Mouse (Mus musculus) intestine, postnatal 0 days (tissue): ENCODE measurements around the gene Eme2. TPM values are rescaled to one million over a fixed set of nuclear protein-coding genes. Genes with fewer than 3 reads are reported as not detected.

Experiments
- ATAC-seq: fragments of 200-750 bp; cut with Nextera tagmentation; 2 replicates; pipeline ENCODE4 v1.8.0; 2017; ENCODE audit warnings: mild to moderate bottlenecking, moderate TSS enrichment, moderate library complexity
- H3K27ac ChIP-seq: fragments of 300-500 bp; sonication (generic); 2 replicates; pipeline ENCODE4 v1.5.1; 2014; ENCODE audit warnings: mild to moderate bottlenecking, low read depth, low read length, moderate library complexity
- H3K27me3 ChIP-seq: fragments of 300-500 bp; sonication (generic); replicated peaks from 2 replicates; pipeline ENCODE4 v1.6.1; 2014; ENCODE audit warnings: low read length, mixed read lengths; ENCODE audit not compliant: control insufficient read depth, insufficient read depth
- H3K36me3 ChIP-seq: fragments of 300-500 bp; sonication (generic); 2 replicates; pipeline ENCODE4 v1.6.1; 2014; ENCODE audit warnings: mild to moderate bottlenecking, moderate library complexity; ENCODE audit not compliant: control insufficient read depth, insufficient read depth
- H3K4me1 ChIP-seq: fragments of 300-500 bp; sonication (generic); replicated peaks from 2 replicates; pipeline ENCODE4 v1.6.1; 2014; ENCODE audit warnings: antibody characterized with exemption, low read length, mixed read lengths; ENCODE audit not compliant: control insufficient read depth, insufficient read depth
- H3K4me2 ChIP-seq: fragments of 300-500 bp; sonication (generic); replicated peaks from 2 replicates; pipeline ENCODE4 v1.6.1; 2014; ENCODE audit warnings: low read depth, mild to moderate bottlenecking, moderate library complexity
- H3K4me3 ChIP-seq: fragments of 300-500 bp; sonication (generic); 2 replicates; pipeline ENCODE4 v1.5.1; 2014; ENCODE audit warnings: low read depth, low read length
- H3K9ac ChIP-seq: fragments of 300-500 bp; sonication (generic); 2 replicates; pipeline ENCODE4 v1.6.1; 2014; ENCODE audit warnings: mild to moderate bottlenecking, low read depth, low read length
- H3K9me3 ChIP-seq: fragments of 300-500 bp; sonication (generic); 2 replicates; pipeline ENCODE4 v1.6.1; 2016; ENCODE audit warnings: mixed run types; ENCODE audit not compliant: control insufficient read depth
- CTCF ChIP-seq: sonication (generic); IDR thresholded peaks from 2 replicates; pipeline ENCODE4 v1.5.1; 2016; ENCODE audit warnings: low read depth, mild to moderate bottlenecking, control low read depth, antibody characterized with exemption, moderate library complexity
- WGBS: fragments of 180-500 bp; shearing (Covaris S2); extraction: QIAGEN DNeasy Blood & Tissue Kit; methylation state at CpG from one replicate; pipeline ENCODE4 v1.1.7; 2014; 5-methylcytosine and 5-hydroxymethylcytosine counted together
- polyA plus RNA-seq: library from polyadenylated mRNA; unstranded; fragments of >200 nt; fragmentation: Nextera tagmentation; extraction: Ambion mirVana; gene quantifications from 2 replicates; pipeline ENCODE4 v1.2.1, GENCODE M21; 2015

Gene Eme2
- polyA plus RNA-seq, 1 experiment from 2014 or later, result 16.7 TPM

DNA sequence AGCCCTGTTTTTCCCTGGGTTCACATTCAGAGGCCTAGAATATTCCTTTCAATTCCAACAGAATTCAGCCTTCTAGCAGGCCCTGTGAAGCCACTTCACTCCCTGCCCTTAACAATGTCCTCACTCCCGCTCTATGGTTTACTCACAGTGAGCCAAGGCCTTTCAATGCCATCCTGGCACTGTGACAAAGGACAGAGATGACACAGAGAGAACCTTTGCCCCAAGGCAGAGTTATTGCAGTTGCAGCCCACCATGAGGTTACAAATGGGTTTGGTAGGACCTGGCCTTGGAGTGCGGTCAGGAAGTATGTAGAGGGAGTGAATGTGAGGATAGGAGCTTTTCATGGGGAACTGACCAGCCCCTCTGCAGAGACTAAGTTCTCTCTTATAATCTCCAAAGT, 12.7 kb upstream of the Eme2 start:
- no peak overlapping the region for H3K4me3 ChIP-seq
- no peak overlapping the region for H3K9ac ChIP-seq
- 92% methylated on average over 2 of the region's 2 CpGs for WGBS
- H3K36me3 ChIP-seq, result peaks cover 97% of the 10 kb centered on the region
- no peak overlapping the region for H3K27ac ChIP-seq
- TF ChIP-seq CTCF, result no peak
- no peak overlapping the region for H3K4me2 ChIP-seq
- no peaks in the 10 kb centered on the region for H3K4me1 ChIP-seq
- no peaks in the 10 kb centered on the region for H3K9me3 ChIP-seq
- no peaks in the 10 kb centered on the region for H3K27me3 ChIP-seq
- no peak for ATAC-seq

DNA sequence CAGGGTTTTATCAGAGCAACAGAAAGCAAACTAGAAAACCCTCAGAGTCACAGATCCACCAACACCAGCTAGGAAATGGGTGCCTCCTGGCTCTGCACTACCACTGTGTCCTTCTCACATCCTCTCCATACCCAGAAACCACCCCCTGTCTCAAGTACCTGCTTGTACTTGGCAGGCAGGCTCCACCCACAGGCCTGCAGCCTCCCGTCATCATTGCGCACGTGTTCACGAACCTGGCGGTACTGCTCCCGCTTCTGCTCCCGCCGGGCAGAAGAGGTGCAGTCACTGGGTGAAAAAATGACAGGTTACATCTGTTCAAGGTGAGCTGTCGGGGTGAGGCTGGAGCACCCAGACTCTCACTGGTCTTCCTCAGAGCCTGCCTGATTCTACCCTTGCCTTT, 8.9 kb upstream of the Eme2 start:
- Histone ChIP-seq H3K9ac (no peak overlapping the region), H3K36me3 (peaks cover 100% of the 10 kb centered on the region), H3K27me3 (no peaks in the 10 kb centered on the region), H3K9me3 (no peaks in the 10 kb centered on the region), H3K4me2 (no peak overlapping the region), H3K4me1 (no peaks in the 10 kb centered on the region), H3K4me3 (no peak overlapping the region), H3K27ac (no peak overlapping the region)
- 89% methylated on average over 9 of the region's 9 CpGs for WGBS
- TF ChIP-seq CTCF, result no peak
- no peak for ATAC-seq

DNA sequence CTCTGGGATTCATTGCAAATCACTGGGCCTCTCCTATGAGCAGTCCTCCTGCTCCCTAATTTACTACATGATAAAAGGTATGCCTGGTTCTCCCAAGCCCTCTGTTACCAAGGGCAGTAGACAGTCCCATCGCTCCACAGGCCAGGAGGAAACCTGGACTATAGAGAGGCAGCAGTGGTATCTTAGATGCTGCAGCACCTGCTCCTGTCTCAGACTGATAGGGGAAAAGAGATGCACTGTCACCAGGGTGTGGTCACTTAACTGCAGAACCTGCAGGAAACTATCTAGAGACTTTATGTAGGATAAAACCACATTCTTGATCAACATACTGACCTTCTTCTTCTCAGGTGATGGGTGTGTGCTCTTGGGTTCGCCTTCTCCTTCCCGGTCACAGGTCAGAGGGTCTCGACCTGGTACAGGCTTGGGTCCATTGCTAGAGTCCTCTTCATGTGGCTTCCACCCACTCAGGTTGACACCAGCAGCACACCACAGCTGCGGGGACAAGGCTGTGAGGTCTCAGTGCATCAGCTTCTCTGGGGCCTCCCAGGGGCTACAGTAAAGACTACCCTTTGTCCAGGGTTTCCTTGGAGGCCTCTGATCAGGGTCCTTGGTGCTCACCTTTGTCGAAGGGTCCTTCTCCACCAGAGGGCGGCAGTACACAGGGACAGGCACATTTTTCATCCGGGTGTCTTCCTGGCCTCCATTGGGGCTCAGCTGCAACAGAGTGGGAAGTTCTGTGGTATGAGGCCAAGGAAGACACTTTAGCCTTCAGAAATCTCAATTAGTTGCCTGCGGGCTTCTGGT, 8.0 kb upstream of the Eme2 start:
- no peak for ATAC-seq
- TF ChIP-seq CTCF, result peak; percentile 68
- H3K36me3 ChIP-seq, result peaks cover 95% of the 10 kb centered on the region
- no peak overlapping the region for H3K4me3 ChIP-seq
- WGBS, result 63% methylated on average over 9 of the region's 9 CpGs
- H3K4me2 ChIP-seq, result no peak overlapping the region
- H3K27ac ChIP-seq, result no peak overlapping the region
- no peaks in the 10 kb centered on the region for H3K9me3 ChIP-seq
- no peaks in the 10 kb centered on the region for H3K27me3 ChIP-seq
- H3K4me1 ChIP-seq, result no peaks in the 10 kb centered on the region
- no peak overlapping the region for H3K9ac ChIP-seq

DNA sequence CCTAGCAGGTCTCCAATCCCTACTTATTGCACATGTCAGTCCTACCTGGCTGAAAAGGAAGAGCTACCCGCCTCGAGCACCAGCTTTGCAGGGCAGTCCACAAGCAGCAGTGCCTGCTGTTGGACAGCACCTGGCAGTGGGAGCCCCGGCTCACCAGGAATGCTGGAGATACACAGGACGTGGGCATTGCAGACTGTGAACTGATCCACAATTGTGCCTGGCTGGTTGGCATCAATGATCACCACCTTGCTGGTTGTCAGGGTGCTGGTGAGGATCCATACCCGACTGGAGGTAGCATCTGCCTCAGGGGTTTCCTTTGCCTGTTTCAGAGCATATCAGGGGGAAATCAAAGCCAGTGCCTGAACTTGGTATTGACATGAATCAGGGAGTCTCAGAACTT, 7.2 kb upstream of the Eme2 start:
- Histone ChIP-seq H3K36me3 (peaks cover 92% of the 10 kb centered on the region), H3K27ac (no peak overlapping the region), H3K9ac (no peak overlapping the region), H3K9me3 (no peaks in the 10 kb centered on the region), H3K4me1 (no peaks in the 10 kb centered on the region), H3K27me3 (no peaks in the 10 kb centered on the region), H3K4me2 (no peak overlapping the region), H3K4me3 (no peak overlapping the region)
- 92% methylated on average over 5 of the region's 5 CpGs for WGBS
- no peak for TF ChIP-seq CTCF
- ATAC-seq, result no peak

DNA sequence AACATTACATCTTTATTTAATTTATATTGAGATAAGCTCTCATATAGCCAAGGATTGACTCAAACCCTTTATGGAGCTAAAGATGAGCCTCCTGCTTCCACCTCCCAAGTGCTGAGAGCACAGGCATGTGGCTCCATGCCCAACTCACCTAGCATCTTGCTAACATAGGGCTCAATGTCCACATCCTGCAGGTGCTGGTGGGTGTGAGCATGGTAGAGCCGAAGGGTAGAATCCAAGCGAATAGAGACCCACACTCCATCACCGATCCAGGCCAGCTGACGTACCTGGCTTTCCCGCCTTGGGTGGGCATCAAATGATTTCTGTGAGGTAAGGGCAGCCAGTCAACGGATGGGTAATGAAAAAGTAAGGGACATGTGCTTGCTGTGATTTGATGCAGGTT, 5.1 kb upstream of the Eme2 start:
- peaks cover 71% of the 10 kb centered on the region for H3K36me3 ChIP-seq
- WGBS, result 97% methylated on average over 6 of the region's 6 CpGs

DNA sequence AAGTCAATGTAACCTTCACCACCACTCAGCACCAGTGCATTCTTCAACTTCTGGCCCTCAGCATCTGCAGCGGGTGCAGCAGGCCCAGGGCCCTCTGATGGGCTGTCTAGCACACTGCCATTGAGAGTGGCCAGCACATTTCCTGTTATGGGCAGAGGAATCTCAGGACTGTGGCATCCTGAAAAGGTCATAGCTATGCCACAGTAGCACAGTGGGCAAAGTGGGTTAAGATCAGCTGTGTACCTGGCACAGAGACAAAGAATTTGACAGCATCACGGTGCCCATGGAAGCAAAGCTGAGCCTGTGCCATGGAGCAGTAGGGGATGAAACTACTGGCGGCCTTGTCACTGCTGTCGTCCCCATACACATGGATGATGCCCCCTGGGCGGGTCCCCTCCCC, 4.3 kb upstream of the Eme2 start:
- H3K9me3 ChIP-seq, result no peaks in the 10 kb centered on the region
- TF ChIP-seq CTCF, result no peak
- H3K4me2 ChIP-seq, result no peak overlapping the region
- H3K4me1 ChIP-seq, result 0 out of 2 replicates have a peak, but pooled peaks cover 3% of the 10 kb centered on the region
- H3K9ac ChIP-seq, result no peak overlapping the region
- no peaks in the 10 kb centered on the region for H3K27me3 ChIP-seq
- H3K4me3 ChIP-seq, result no peak overlapping the region
- peaks cover 62% of the 10 kb centered on the region for H3K36me3 ChIP-seq
- no peak for ATAC-seq
- no peak overlapping the region for H3K27ac ChIP-seq
- WGBS, result 82% methylated on average over 5 of the region's 5 CpGs

More for the DNA sequence above, 5.1 kb upstream of the Eme2 start:
- Histone ChIP-seq H3K4me1 (no peaks in the 10 kb centered on the region), H3K9ac (no peak overlapping the region), H3K27ac (no peak overlapping the region), H3K4me2 (no peak overlapping the region), H3K4me3 (no peak overlapping the region), H3K9me3 (no peaks in the 10 kb centered on the region), H3K27me3 (no peaks in the 10 kb centered on the region)
- no peak for TF ChIP-seq CTCF
- ATAC-seq, result no peak
